Mouse (Mus musculus) kidney, postnatal 0 days (tissue): ENCODE measurements at regions not wholly inside any gene's neighbourhood (a gene's known extent, or its start where the extent isn't known, plus 50 kb on each side); places are given as distances from the start of the nearest gene placed in this dataset.

Experiments
- ATAC-seq: fragments of 200-750 bp; cut with Nextera tagmentation; replicated peaks from 2 replicates; pipeline ENCODE4 v1.8.0; 2017; ENCODE audit warnings: low read depth, moderate number of reproducible peaks, moderate TSS enrichment, moderate library complexity; ENCODE audit not compliant: low FRiP score
- DNase-seq: peaks from one replicate; pipeline ENCODE4 v3.0.0-alpha.2; 2016; ENCODE audit warnings: low spot score
- H3K27ac ChIP-seq: fragments of 300-500 bp; sonication (generic); 2 replicates; pipeline ENCODE4 v1.5.1; 2014; ENCODE audit warnings: mild to moderate bottlenecking
- H3K27me3 ChIP-seq: fragments of 300-500 bp; sonication (generic); 2 replicates; pipeline ENCODE4 v1.6.1; 2014; ENCODE audit warnings: low read length, mixed read lengths; ENCODE audit not compliant: insufficient read depth
- H3K36me3 ChIP-seq: fragments of 300-500 bp; sonication (generic); 2 replicates; pipeline ENCODE4 v1.6.1; 2014; ENCODE audit warnings: low read length, mixed read lengths; ENCODE audit not compliant: insufficient read depth
- H3K4me1 ChIP-seq: fragments of 300-500 bp; sonication (generic); replicated peaks from 2 replicates; pipeline ENCODE4 v1.6.1; 2014; ENCODE audit warnings: antibody characterized with exemption, low read length, mixed read lengths; ENCODE audit not compliant: insufficient read depth
- H3K4me2 ChIP-seq: fragments of 300-500 bp; sonication (generic); 2 replicates; pipeline ENCODE4 v1.6.1; 2014; ENCODE audit warnings: mild to moderate bottlenecking, low read length, moderate library complexity, mixed read lengths
- H3K4me3 ChIP-seq: fragments of 300-500 bp; sonication (generic); replicated peaks from 2 replicates; pipeline ENCODE4 v1.5.1; 2014; ENCODE audit warnings: low read depth, low read length
- H3K9ac ChIP-seq: fragments of 300-500 bp; sonication (generic); 2 replicates; pipeline ENCODE4 v1.6.1; 2014; ENCODE audit warnings: low read depth, low read length
- H3K9me3 ChIP-seq: fragments of 300-500 bp; sonication (generic); replicated peaks from 2 replicates; pipeline ENCODE4 v1.6.1; 2016; ENCODE audit warnings: low read length, inconsistent platforms, mixed read lengths
- CTCF ChIP-seq: IDR thresholded peaks from 2 replicates; pipeline ENCODE4 v1.5.1; 2016; ENCODE audit warnings: antibody characterized with exemption, low read depth, mild to moderate bottlenecking, moderate library complexity
- WGBS: fragments of 180-500 bp; shearing (Covaris S2); extraction: QIAGEN DNeasy Blood & Tissue Kit; methylation state at CpG from one replicate; pipeline ENCODE4 v1.1.7; 2014; 5-methylcytosine and 5-hydroxymethylcytosine counted together

GRCm38 (mm10) chr13:115379682-115380081, 277.9 kb upstream of the Itga1 start:
- WGBS: 52% methylated on average over 3 of the region's 3 CpGs
- no peak for ATAC-seq

GRCm38 (mm10) chr13:115376180-115376880, 274.6 kb upstream of the Itga1 start:
- no peaks in the 10 kb centered on the region for H3K36me3 ChIP-seq
- no peak overlapping the region for H3K27ac ChIP-seq
- no peak overlapping the region for H3K9ac ChIP-seq
- H3K4me3 ChIP-seq: no peak overlapping the region
- H3K4me1 ChIP-seq: no peaks in the 10 kb centered on the region
- WGBS: 71% methylated on average over 16 of the region's 16 CpGs
- DNase-seq: no peak
- H3K4me2 ChIP-seq: no peak overlapping the region
- TF ChIP-seq CTCF: no peak
- no peaks in the 10 kb centered on the region for H3K27me3 ChIP-seq
- no peaks in the 10 kb centered on the region for H3K9me3 ChIP-seq
- ATAC-seq: no peak

More at GRCm38 (mm10) chr13:115379682-115380081, 277.9 kb upstream of the Itga1 start:
- no peak for TF ChIP-seq CTCF
- Histone ChIP-seq H3K36me3 (no peaks in the 10 kb centered on the region), H3K4me3 (no peak overlapping the region), H3K4me1 (no peaks in the 10 kb centered on the region), H3K4me2 (no peak overlapping the region), H3K9ac (no peak overlapping the region), H3K9me3 (no peaks in the 10 kb centered on the region), H3K27ac (no peak overlapping the region), H3K27me3 (no peaks in the 10 kb centered on the region)
- DNase-seq: no peak

GRCm38 (mm10) chr13:115361457-115361856, 259.7 kb upstream of the Itga1 start:
- no peaks in the 10 kb centered on the region for H3K4me1 ChIP-seq
- H3K4me2 ChIP-seq: no peak overlapping the region
- 85% methylated on average over 8 of the region's 8 CpGs for WGBS
- DNase-seq: no peak
- H3K9ac ChIP-seq: no peak overlapping the region
- no peak overlapping the region for H3K4me3 ChIP-seq
- ATAC-seq: no peak
- no peaks in the 10 kb centered on the region for H3K9me3 ChIP-seq
- H3K27me3 ChIP-seq: no peaks in the 10 kb centered on the region
- no peaks in the 10 kb centered on the region for H3K36me3 ChIP-seq
- no peak for TF ChIP-seq CTCF
- H3K27ac ChIP-seq: no peak overlapping the region

GRCm38 (mm10) chr13:115347022-115347398, 245.2 kb upstream of the Itga1 start:
- Histone ChIP-seq H3K9me3 (no peaks in the 10 kb centered on the region), H3K27me3 (no peaks in the 10 kb centered on the region), H3K9ac (no peak overlapping the region), H3K4me2 (peak overlapping the region; percentile 38), H3K27ac (no peak overlapping the region), H3K36me3 (no peaks in the 10 kb centered on the region), H3K4me3 (no peak overlapping the region), H3K4me1 (no peaks in the 10 kb centered on the region)
- ATAC-seq (no peak), DNase-seq (no peak)
- no peak for TF ChIP-seq CTCF
- 55% methylated on average over 6 of the region's 6 CpGs for WGBS

- ATAC-seq: no peak
Measured at GRCm38 (mm10) chr13:115346115-115347021, 244.6 kb upstream of the Itga1 start.

GRCm38 (mm10) chr13:115329000-115329960, 227.5 kb upstream of the Itga1 start:
- DNase-seq: no peak
- Histone ChIP-seq H3K4me2 (no peak overlapping the region), H3K9ac (no peak overlapping the region), H3K9me3 (no peaks in the 10 kb centered on the region), H3K27ac (no peak overlapping the region), H3K4me1 (no peaks in the 10 kb centered on the region), H3K27me3 (no peaks in the 10 kb centered on the region), H3K4me3 (no peak overlapping the region), H3K36me3 (no peaks in the 10 kb centered on the region)
- WGBS: 80% methylated on average over 9 of the region's 9 CpGs
- ATAC-seq: no peak
- TF ChIP-seq CTCF: no peak

More at GRCm38 (mm10) chr13:115346115-115347021, 244.6 kb upstream of the Itga1 start:
- WGBS: 24% methylated on average over 20 of the region's 20 CpGs
- peak overlapping the region; percentile 38 for H3K4me2 ChIP-seq
- no peaks in the 10 kb centered on the region for H3K27me3 ChIP-seq
- H3K4me3 ChIP-seq: no peak overlapping the region
- TF ChIP-seq CTCF: no peak
- H3K27ac ChIP-seq: no peak overlapping the region
- no peak overlapping the region for H3K9ac ChIP-seq
- H3K36me3 ChIP-seq: no peaks in the 10 kb centered on the region
- no peaks in the 10 kb centered on the region for H3K9me3 ChIP-seq
- H3K4me1 ChIP-seq: no peaks in the 10 kb centered on the region
- no peak for DNase-seq
